Mouse (Mus musculus) olfactory bulb, adult 2 months (tissue): ENCODE results near the gene Cacng1.

Experiments
- CTCF ChIP-seq: fragments of 200-500 bp; IDR thresholded peaks from 2 replicates; pipeline ENCODE4 v1.5.1; 2012; ENCODE audit warnings: low read depth, mild to moderate bottlenecking, low read length, moderate library complexity; ENCODE audit not compliant: insufficient read depth
- POLR2A ChIP-seq: fragments of 200-500 bp; IDR thresholded peaks from 2 replicates; pipeline ENCODE4 v1.6.1; 2012; ENCODE audit warnings: mild to moderate bottlenecking, low read depth, low read length, moderate library complexity; ENCODE audit not compliant: insufficient read depth

- TF ChIP-seq CTCF = no peak
- TF ChIP-seq POLR2A = no peak
Measured at GRCm38 (mm10) chr11:107743100-107743499, 26.8 kb upstream of the Cacng1 start.
